Mouse (Mus musculus) C2C12 (cell line): ENCODE results near the gene Celf2.

ENCODE experiments used
- CEBPB ChIP-seq: IDR thresholded peaks from one replicate; pipeline ENCODE4 v1.6.1; 2011; ENCODE audit warnings: low read depth, mild to moderate bottlenecking, control low read depth, moderate library complexity
- CTCF ChIP-seq: IDR thresholded peaks from one replicate; pipeline ENCODE4 v1.5.1; 2011; ENCODE audit not compliant: control insufficient read depth, insufficient read depth, insufficient read length
- FOSL1 ChIP-seq: IDR thresholded peaks from one replicate; pipeline ENCODE4 v1.8.0; 2011; ENCODE audit warnings: mild to moderate bottlenecking, low read length; ENCODE audit not compliant: poor library complexity, insufficient read depth, severe bottlenecking
- MAX ChIP-seq: IDR thresholded peaks from one replicate; pipeline ENCODE4 v1.6.1; 2011; ENCODE audit warnings: mild to moderate bottlenecking, control low read depth
- MYOD1 ChIP-seq: IDR thresholded peaks from one replicate; pipeline ENCODE4 v1.6.1; 2011; ENCODE audit warnings: low read depth; ENCODE audit not compliant: control insufficient read depth, insufficient read length
- MYOG ChIP-seq: IDR thresholded peaks from one replicate; pipeline ENCODE4 v1.6.1; 2011; ENCODE audit not compliant: control insufficient read depth, insufficient read length; ENCODE audit errors: extremely low read depth
- USF1 ChIP-seq: IDR thresholded peaks from one replicate; pipeline ENCODE4 v1.6.1; 2011; ENCODE audit warnings: low read depth, mild to moderate bottlenecking, control low read depth, moderate library complexity

DNA sequence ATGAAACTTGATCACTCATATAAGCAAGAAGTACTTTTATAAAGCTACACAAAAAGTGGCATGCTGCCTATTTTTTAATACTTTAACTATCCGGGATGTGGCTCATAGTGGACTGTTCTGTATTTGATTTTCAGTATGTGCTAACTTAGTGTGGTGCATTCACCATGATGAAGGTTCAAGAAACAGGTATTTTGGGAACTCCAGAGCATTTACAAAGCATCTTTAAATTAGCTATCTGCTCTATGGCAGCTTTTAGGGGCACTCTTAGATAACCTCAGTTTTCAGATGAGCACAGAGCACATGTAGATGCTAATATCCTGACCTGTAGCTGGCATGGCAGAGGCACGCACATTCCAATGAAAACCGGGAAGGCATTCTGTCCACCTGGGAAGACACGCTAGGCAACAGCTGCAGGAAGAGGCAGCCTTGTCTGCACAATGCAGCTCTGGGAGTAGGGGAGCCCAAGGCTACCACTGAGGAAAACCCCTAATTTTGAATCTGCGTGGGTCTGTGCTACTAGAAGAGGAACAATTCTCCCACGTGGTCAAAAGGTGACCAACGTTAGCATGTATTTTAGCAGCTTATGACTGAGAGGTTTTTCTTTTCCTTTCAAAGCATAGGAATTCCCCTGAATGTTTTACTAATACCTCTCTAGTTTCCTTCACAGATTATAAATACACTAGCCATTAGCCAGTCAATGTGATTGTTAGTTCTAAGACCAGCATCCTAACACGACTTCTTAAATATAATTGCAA, 911.1 kb downstream of the Celf2 start:
- TF ChIP-seq MAX (no peak), FOSL1 (no peak), CTCF (no peak), CEBPB (no peak), MYOG (no peak), USF1 (no peak), MYOD1 (no peak)
